Mouse (Mus musculus): Measurements from ENCODE around the gene Nup43. TPM values are rescaled to one million over a fixed set of nuclear protein-coding genes. Genes with fewer than 3 reads are reported as not detected.

Nup43 gene
- polyA plus RNA-seq, 1 experiment, result 7.6 TPM

- Histone ChIP-seq H3K4me3 (ENCODE audit: insufficient read depth, low read length) (no peak overlapping the region), H3K4me1 (ENCODE audit: control insufficient read depth, insufficient read depth, low read length) (peaks cover 1% of the 10 kb centered on the region; the same call in 1 of the 2 replicates), H3K27ac (ENCODE audit: insufficient read depth, low read length) (no peak overlapping the region)
- no peak for TF ChIP-seq POLR2A (IDR thresholded peaks at IDR 0.05; ENCODE audit: extremely low read depth, insufficient read depth, low read length)
- TF ChIP-seq CTCF (IDR thresholded peaks at IDR 0.05; ENCODE audit: extremely low read depth, insufficient read depth, low read length), result no peak
Observed at GRCm38 (mm10) chr10:7645911-7646310, 21.4 kb upstream of the Nup43 start.

DNA sequence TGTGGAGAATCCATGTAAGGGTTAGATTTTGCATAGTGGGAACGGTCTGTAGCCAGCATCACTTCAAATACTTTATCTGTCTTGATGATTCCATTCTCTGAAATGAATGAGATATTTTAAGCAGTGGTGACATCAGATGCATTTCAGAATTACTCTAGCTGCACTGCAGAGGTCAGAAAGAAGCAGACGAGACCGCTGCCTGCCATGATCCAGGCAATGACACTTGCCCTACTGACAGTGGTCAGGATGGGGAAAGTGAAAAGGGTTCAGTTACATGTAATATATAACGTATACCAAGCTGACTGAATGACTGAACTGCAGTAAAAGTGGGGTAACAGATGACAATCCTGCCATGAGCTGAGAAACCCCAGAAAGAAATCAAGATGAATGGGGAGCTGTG lies 18.2 kb upstream of the Nup43 start:
- no peak for TF ChIP-seq CTCF (IDR thresholded peaks at IDR 0.05; ENCODE audit: extremely low read depth, insufficient read depth, low read length)
- Histone ChIP-seq H3K27ac (ENCODE audit: insufficient read depth, low read length) (no peak overlapping the region), H3K4me1 (ENCODE audit: control insufficient read depth, insufficient read depth, low read length) (peaks cover 3% of the 10 kb centered on the region; the same call in 1 of the 2 replicates), H3K4me3 (ENCODE audit: insufficient read depth, low read length) (no peak overlapping the region)

DNA sequence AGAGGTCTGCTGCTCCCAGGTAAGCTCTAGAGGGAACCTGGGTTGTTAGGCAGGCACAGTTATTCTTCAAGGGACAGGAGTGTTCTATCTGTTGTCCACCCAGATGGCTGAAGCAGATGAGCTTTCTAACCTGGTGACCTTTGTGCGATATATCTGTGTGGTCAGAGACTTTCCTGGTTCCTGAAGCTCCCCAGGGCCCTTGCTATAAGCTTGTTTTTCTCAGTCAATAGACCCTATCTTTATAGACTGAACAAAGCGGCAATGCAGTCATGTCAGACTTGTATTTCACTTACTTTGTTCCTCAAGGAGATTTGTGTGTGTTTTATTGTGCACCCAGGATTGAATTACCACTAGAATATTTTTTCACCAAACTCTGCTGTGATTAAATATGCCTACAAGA lies 16.2 kb upstream of the Nup43 start:
- Histone ChIP-seq H3K4me1 (ENCODE audit: control insufficient read depth, insufficient read depth, low read length) (peaks cover 6% of the 10 kb centered on the region), H3K4me3 (ENCODE audit: insufficient read depth, low read length) (no peak overlapping the region), H3K27ac (ENCODE audit: insufficient read depth, low read length) (no peak overlapping the region)
- TF ChIP-seq CTCF (IDR thresholded peaks at IDR 0.05; ENCODE audit: extremely low read depth, insufficient read depth, low read length), result no peak
- no peak for TF ChIP-seq POLR2A (IDR thresholded peaks at IDR 0.05; ENCODE audit: extremely low read depth, insufficient read depth, low read length)

GRCm38 (mm10) chr10:7662471-7663141 lies 4.7 kb upstream of the Nup43 start:
- peak overlapping the region; percentile 61; the same call in 1 of the 2 replicates for H3K27ac ChIP-seq (ENCODE audit: insufficient read depth, low read length)
- TF ChIP-seq POLR2A (IDR thresholded peaks at IDR 0.05; ENCODE audit: extremely low read depth, insufficient read depth, low read length) (no peak), CTCF (IDR thresholded peaks at IDR 0.05; ENCODE audit: extremely low read depth, insufficient read depth, low read length) (no peak)
- H3K4me3 ChIP-seq (ENCODE audit: insufficient read depth, low read length), result peak overlapping the region; percentile 69
- peaks cover 1% of the 10 kb centered on the region; the same call in 1 of the 2 replicates for H3K4me1 ChIP-seq (ENCODE audit: control insufficient read depth, insufficient read depth, low read length)

DNA sequence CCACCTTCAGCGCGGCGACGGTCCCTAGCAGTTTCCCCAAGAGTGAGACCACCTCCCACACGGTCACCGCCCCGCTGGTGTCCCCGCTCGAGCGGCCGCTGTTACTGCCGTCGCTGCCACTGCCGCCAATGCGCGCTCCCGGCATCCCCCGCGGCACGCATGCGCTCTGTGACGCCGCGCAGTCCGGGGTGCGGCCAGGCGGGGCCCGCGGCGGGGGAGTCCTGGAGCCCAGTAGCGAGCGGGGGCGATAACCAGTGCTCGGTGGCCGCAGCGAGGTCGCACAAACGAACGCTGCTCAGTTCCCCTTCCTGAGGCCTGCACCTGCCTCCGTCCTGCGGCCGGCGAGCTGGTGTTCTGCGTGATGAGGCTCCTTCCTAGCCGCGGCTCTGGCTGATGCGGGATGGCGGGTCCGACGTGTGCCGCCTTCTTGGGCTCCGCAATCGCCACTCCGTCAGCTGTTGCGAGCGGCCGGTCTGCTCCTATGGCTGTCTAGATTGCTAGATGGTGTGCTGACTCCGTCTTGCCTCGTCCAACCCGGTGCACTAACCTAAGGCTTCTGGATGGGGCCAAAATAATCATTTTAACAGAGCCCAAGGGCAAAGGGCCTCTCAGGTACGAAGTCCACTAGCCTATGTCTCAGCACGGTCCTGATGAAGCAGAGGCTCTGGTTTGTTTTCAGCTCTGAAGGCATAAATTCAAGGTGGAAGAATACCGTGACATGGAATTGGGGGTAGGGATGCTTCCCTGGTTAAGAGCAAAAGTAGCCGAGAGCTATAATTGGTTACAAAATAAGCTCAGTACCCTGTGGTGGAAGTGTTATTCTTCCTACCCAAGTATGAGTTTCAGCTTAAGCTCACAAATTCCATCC lies 3.9 kb upstream of the Nup43 start:
- TF ChIP-seq CTCF (IDR thresholded peaks at IDR 0.05; ENCODE audit: extremely low read depth, insufficient read depth, low read length), result no peak
- peak; percentile 71 for TF ChIP-seq POLR2A (IDR thresholded peaks at IDR 0.05; ENCODE audit: extremely low read depth, insufficient read depth, low read length)
- peak overlapping the region; percentile 69 for H3K4me3 ChIP-seq (ENCODE audit: insufficient read depth, low read length)
- H3K27ac ChIP-seq (ENCODE audit: insufficient read depth, low read length), result peak overlapping the region; percentile 93
- H3K4me1 ChIP-seq (ENCODE audit: control insufficient read depth, insufficient read depth, low read length), result peaks cover 1% of the 10 kb centered on the region; the same call in 1 of the 2 replicates

DNA sequence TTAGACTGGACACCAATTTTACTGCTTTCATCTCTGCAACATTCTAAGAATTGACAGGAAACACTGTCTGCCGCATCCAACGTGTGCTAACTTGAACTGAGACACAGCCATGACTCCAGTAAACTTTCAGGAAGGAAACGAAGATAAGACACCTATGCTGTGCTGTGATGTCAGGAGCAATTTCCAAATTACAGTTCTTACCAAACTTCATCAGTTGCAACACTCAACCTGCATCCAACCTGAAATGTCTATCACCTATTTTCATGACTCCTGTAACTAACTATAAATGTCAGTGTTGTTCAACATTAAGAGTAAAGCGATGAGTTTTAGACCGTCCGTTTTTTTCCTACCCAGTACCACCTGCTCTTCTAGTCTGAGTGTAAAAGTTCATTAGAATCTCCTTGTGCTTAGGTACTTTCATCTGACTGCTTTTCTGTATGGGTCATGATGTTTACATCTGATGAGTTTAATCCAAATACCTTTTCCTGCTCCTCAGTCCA lies 3.2 kb upstream of the Nup43 start:
- H3K4me1 ChIP-seq (ENCODE audit: control insufficient read depth, insufficient read depth, low read length), result peaks cover 1% of the 10 kb centered on the region; the same call in 1 of the 2 replicates
- peak overlapping the region; percentile 69 for H3K4me3 ChIP-seq (ENCODE audit: insufficient read depth, low read length)
- H3K27ac ChIP-seq (ENCODE audit: insufficient read depth, low read length), result peak overlapping the region; percentile 93; the same call in 1 of the 2 replicates
- no peak for TF ChIP-seq POLR2A (IDR thresholded peaks at IDR 0.05; ENCODE audit: extremely low read depth, insufficient read depth, low read length)
- TF ChIP-seq CTCF (IDR thresholded peaks at IDR 0.05; ENCODE audit: extremely low read depth, insufficient read depth, low read length), result no peak

DNA sequence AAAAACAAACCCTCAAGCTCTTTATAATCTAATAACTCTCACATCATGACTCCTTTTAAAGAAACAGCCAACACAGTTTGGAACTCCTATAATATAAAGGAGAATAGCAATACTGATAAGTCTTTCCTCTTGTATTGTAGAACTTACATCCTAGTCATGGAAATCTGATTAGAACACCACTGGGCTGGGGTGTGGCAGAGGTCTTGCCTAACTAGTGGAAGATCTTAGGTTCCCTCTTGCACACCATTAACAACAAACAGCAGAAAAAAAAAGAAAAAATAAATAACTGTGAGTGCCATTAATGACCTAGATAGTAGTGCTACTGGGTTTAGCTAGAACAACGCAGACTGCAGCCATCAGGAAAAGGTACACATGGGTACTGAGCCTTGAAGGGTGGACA lies 2.4 kb upstream of the Nup43 start:
- Histone ChIP-seq H3K27ac (ENCODE audit: insufficient read depth, low read length) (no peak overlapping the region), H3K4me3 (ENCODE audit: insufficient read depth, low read length) (no peak overlapping the region), H3K4me1 (ENCODE audit: control insufficient read depth, insufficient read depth, low read length) (peaks cover 1% of the 10 kb centered on the region; the same call in 1 of the 2 replicates)
- TF ChIP-seq POLR2A (IDR thresholded peaks at IDR 0.05; ENCODE audit: extremely low read depth, insufficient read depth, low read length) (no peak), CTCF (IDR thresholded peaks at IDR 0.05; ENCODE audit: extremely low read depth, insufficient read depth, low read length) (no peak)

DNA sequence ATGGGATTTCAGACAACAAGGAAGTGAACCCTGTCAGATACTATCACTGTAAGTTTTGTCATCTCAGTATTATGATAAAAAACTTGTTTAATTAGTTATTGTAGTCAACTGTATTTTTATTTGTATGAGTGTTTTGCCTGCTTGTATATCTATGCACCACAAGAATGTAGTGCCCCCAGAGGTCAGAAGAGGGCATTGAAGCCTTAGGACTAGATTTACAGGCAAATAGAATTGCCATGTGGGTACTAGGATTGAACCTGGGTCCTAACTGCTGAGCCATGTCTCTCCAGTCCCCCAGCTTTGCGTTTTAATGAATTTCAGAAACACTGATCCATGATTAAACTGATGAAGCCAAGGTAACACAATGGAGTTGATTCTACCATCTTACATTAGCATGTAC lies 6.4 kb downstream of the Nup43 start:
- no peak overlapping the region for H3K27ac ChIP-seq (ENCODE audit: insufficient read depth, low read length)
- no peak for TF ChIP-seq CTCF (IDR thresholded peaks at IDR 0.05; ENCODE audit: extremely low read depth, insufficient read depth, low read length)
- no peaks in the 10 kb centered on the region for H3K4me1 ChIP-seq (ENCODE audit: control insufficient read depth, insufficient read depth, low read length)
- H3K4me3 ChIP-seq (ENCODE audit: insufficient read depth, low read length), result no peak overlapping the region

DNA sequence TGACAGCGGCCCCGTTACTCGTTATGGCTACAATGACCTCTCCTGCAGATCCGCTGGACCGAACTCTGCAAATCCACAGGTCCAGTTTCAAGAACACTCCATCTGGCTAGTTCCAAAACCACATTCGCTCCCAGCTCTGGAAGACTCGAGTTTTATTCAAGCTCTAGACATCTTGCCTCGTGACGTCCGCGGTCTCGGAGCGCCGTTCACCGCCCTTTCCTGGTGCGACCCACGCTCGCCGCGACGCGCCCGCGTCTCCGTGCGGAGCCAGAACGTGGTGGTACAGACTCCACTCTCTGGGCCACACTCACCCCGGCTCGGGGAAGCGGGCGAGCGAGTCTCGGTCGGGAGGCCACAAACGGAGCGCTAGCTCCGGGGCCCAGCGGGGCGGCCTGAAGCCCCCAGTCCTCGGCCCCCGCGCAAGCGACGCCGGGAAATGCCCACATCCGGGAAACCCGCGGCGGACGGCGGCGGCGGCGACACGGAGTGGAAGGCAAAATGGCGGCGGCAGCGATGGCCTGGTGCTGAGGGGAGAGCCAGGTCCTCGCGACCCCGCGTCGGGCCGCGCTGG lies 13.5 kb downstream of the Nup43 start, which contains the start of the genes Pcmt1 and Lats1:
TSS of gene Pcmt1 (minus strand) at position 406 of the 571 bp plus-strand sequence.
TSS of gene Lats1 (plus strand) at position 484 of the 571 bp plus-strand sequence.
- Histone ChIP-seq H3K27ac (ENCODE audit: insufficient read depth, low read length) (peak within 1 kb of the TSS; percentile 97), H3K4me1 (ENCODE audit: control insufficient read depth, insufficient read depth, low read length) (peaks cover 12% of the 10 kb centered on the region; the same call in 1 of the 2 replicates), H3K4me3 (ENCODE audit: insufficient read depth, low read length) (peak within 1 kb of the TSS; percentile 89)
- TF ChIP-seq CTCF (IDR thresholded peaks at IDR 0.05; ENCODE audit: extremely low read depth, insufficient read depth, low read length), result no peak
- peak; percentile 56; the same call in 1 of the 2 replicates for TF ChIP-seq POLR2A (IDR thresholded peaks at IDR 0.05; ENCODE audit: extremely low read depth, insufficient read depth, low read length)
